Mouse (Mus musculus): Measurements from ENCODE around the gene Zfp566.

GRCm38 (mm10) chr7:30094646-30095429 lies 4.5 kb upstream of the Zfp566 start, which contains the start of gene Zfp260:
- TF ChIP-seq CTCF (IDR thresholded peaks at IDR 0.05; ENCODE audit: low read depth, low read length) (no peak; the same call in 1 of the 2 replicates), POLR2A (IDR thresholded peaks at IDR 0.05; ENCODE audit: borderline replicate concordance, low read depth, low read length) (no peak)

Data from bone marrow macrophage, adult 2 months (primary cell).